Mouse (Mus musculus) limb, embryonic 12.5 days (tissue): ENCODE data around the gene Pros1. TPM values are rescaled to one million over a fixed set of nuclear protein-coding genes. Genes with fewer than 3 reads are reported as not detected.

Source experiments
- ATAC-seq: fragments of 200-750 bp; cut with Nextera tagmentation; 2 replicates; pipeline ENCODE4 v1.8.0; 2017; ENCODE audit warnings: low read depth, moderate TSS enrichment; ENCODE audit not compliant: insufficient number of reproducible peaks, insufficient read depth, low FRiP score, low TSS enrichment
- H3K27ac ChIP-seq: fragments of 300-500 bp; sonication (generic); 2 replicates; pipeline ENCODE4 v1.5.1; 2016; ENCODE audit warnings: mild to moderate bottlenecking, moderate library complexity
- H3K27me3 ChIP-seq: fragments of 300-500 bp; sonication (generic); 2 replicates; pipeline ENCODE4 v1.6.1; 2016; ENCODE audit warnings: mild to moderate bottlenecking, moderate library complexity
- H3K36me3 ChIP-seq: fragments of 300-500 bp; sonication (generic); 2 replicates; pipeline ENCODE4 v1.6.1; 2016; ENCODE audit warnings: mild to moderate bottlenecking, moderate library complexity
- H3K4me1 ChIP-seq: fragments of 300-500 bp; sonication (generic); replicated peaks from 2 replicates; pipeline ENCODE4 v1.6.1; 2016
- H3K4me2 ChIP-seq: fragments of 300-500 bp; sonication (generic); 2 replicates; pipeline ENCODE4 v1.6.1; 2016; ENCODE audit warnings: mild to moderate bottlenecking, moderate library complexity
- H3K4me3 ChIP-seq: fragments of 300-500 bp; sonication (generic); replicated peaks from 2 replicates; pipeline ENCODE4 v1.5.1; 2016; ENCODE audit warnings: mild to moderate bottlenecking
- H3K9ac ChIP-seq: fragments of 300-500 bp; sonication (generic); replicated peaks from 2 replicates; pipeline ENCODE4 v1.6.1; 2016; ENCODE audit warnings: mild to moderate bottlenecking, moderate library complexity
- H3K9me3 ChIP-seq: fragments of 300-500 bp; sonication (generic); 2 replicates; pipeline ENCODE4 v1.6.1; 2016; ENCODE audit warnings: mild to moderate bottlenecking, moderate library complexity
- WGBS: fragments of 180-500 bp; shearing (Covaris S2); methylation state at CpG from one replicate; pipeline ENCODE4 v1.1.7; 2016; 5-methylcytosine and 5-hydroxymethylcytosine counted together
- polyA plus RNA-seq: library from polyadenylated mRNA; unstranded; fragments of >200 nt; fragmentation: Nextera tagmentation; extraction: Ambion mirVana; gene quantifications from 2 replicates; pipeline ENCODE4 v1.2.1, GENCODE M21; 2016

Gene Pros1
- polyA plus RNA-seq = 23.8 and 24.3 TPM in 2 replicates

DNA sequence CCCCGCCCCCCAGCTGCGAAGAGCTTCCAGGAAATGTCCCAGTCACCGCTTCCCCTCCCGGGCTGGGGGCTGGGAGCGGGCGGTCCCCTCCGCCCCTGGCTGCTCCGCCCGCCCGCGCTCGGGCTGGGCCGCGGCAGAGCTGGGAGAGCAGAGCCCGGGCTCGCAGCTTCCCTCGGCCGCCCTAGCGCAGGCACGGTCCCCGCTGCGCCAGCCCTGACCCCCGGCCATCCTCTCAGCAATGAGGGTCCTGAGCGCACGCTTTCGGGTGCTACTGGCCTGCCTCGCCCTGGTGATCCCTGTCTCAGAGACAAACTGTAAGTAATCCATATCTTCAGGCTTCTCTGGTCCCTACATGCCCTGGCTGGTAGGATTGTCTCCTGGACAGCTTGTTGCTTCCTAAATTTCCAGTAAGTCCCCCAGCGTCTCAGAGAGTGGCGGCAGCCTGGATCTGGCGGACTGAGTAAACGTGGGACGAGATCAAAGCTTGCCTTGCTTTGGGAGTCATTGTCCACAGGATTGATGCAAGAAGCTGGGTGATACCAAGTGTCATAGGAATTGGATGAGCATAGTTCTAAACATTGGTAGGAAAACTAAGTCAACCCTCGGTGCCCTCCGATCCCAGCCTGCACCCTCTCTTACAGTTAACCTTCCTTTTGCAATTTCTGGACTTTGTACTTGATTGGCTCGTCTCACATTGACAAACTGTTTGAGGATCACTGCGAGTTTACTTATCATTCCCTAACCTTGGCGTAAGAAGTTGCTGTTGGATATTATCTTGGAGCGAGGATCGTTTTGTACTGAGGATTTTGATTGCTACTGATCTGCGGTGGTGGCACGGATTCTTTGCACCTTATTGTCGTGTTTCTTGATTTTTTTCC, at the start of gene Pros1:
TSS of gene Pros1 (plus strand) at position 117 of the 878 bp plus-strand sequence.
- Histone ChIP-seq H3K4me3 (peak within 1 kb of the TSS; percentile 59), H3K27me3 (no peaks in the 10 kb centered on the region), H3K9ac (peak within 1 kb of the TSS; percentile 78), H3K36me3 (no peaks in the 10 kb centered on the region), H3K27ac (peak within 1 kb of the TSS; percentile 68), H3K4me1 (no peaks in the 10 kb centered on the region), H3K9me3 (no peaks in the 10 kb centered on the region), H3K4me2 (peak within 1 kb of the TSS; percentile 79)
- WGBS = 4% methylated on average over 41 of the region's 42 CpGs
- ATAC-seq = peak; percentile 94; the same call in 1 of the 2 replicates

- ATAC-seq = no peak
- Histone ChIP-seq H3K4me2 (no peak overlapping the region), H3K9me3 (no peaks in the 10 kb centered on the region), H3K9ac (no peak overlapping the region), H3K27me3 (no peaks in the 10 kb centered on the region), H3K27ac (no peak overlapping the region), H3K4me1 (peaks cover 16% of the 10 kb centered on the region), H3K4me3 (no peak overlapping the region), H3K36me3 (peaks cover 19% of the 10 kb centered on the region; the same call in 1 of the 2 replicates)
- 92% methylated on average over 3 of the region's 3 CpGs for WGBS
Observed at GRCm38 (mm10) chr16:62804621-62805020, 49.5 kb upstream of the Pros1 start.

DNA sequence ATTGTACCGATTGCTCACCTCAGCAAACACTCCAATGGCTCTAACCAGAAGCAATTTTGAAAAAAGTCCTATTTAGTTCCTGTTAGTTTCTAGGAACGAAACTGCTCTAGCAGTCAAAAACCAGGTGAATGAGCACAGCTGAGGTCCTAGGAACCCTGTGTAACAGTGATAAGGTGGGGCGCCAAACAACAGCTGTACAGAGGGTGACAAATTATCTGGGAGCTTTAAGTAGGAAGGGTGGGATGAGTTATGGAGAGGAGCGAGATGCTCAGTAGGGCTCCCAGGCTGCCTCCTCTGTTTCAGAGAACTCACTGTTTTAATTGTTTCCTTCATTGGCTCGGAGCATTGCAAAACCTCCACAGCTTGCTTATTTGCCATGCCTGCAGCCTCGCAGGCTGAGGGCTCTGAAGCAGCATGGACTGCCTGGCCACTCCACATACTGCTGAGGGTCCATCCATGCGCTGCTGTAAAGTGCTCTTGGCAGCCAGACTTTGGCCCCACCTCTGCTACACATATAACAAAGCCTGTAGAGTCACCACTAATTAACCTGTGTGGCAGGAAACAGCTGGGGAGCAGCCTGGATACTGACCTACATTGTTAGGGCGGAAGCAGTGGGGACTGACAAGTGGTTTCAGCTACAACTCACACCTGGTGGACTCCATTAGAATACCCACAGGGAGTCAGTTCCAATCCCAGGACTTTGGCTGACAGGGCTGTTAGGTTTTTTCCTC, 46.7 kb upstream of the Pros1 start:
- Histone ChIP-seq H3K4me2 (0 out of 2 replicates have a peak overlapping the region, but pooled peaks have one; percentile 17), H3K4me3 (no peak overlapping the region), H3K4me1 (peaks cover 16% of the 10 kb centered on the region), H3K36me3 (peaks cover 8% of the 10 kb centered on the region; the same call in 1 of the 2 replicates), H3K9me3 (no peaks in the 10 kb centered on the region), H3K27ac (no peak overlapping the region), H3K27me3 (no peaks in the 10 kb centered on the region), H3K9ac (no peak overlapping the region)
- WGBS = 39% methylated on average over 8 of the region's 8 CpGs
- peak; percentile 79 for ATAC-seq

DNA sequence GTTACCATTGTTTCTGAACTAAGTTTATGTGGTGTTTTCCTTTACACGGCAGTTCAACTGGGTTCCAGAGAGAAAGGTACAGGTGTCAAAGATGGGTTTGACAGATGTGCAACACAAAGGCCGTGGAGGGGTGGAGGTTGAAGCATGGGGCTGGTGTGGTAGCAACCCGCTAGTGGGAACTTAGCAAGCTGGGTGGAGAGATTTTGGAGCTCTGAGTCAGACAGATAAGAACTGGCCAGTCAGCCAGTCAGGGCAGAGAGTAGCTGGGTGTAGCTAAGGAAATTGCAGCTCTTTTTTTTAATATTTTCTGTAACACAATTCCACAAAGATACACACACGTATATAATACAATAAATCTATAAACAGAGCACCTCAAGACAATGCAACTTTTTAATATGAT, 43.3 kb upstream of the Pros1 start:
- H3K27ac ChIP-seq = no peak overlapping the region
- H3K9me3 ChIP-seq = no peaks in the 10 kb centered on the region
- no peak for ATAC-seq
- no peaks in the 10 kb centered on the region for H3K36me3 ChIP-seq
- 73% methylated on average over 4 of the region's 4 CpGs for WGBS
- H3K9ac ChIP-seq = no peak overlapping the region
- no peak overlapping the region for H3K4me2 ChIP-seq
- peaks cover 16% of the 10 kb centered on the region for H3K4me1 ChIP-seq
- no peaks in the 10 kb centered on the region for H3K27me3 ChIP-seq
- no peak overlapping the region for H3K4me3 ChIP-seq

DNA sequence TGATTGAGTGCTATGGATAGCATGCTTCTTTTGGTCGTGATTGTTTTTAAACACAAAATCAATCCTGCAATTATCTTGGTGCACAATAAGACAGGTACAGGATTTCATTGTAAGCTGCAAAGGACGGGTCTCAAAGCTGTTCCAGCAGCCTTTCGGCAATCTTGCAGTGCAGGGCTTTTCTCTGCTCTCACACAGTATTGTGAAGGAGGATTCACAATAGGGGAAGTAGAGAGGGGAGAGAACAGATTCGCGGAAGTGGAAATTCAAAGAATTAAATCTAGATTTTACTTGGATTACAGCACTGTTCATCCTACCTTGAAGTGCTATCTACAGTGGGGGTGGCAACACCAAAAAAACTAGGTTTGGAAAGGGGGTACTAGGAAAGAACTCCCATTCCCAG, 40.3 kb upstream of the Pros1 start:
- Histone ChIP-seq H3K4me2 (no peak overlapping the region), H3K36me3 (no peaks in the 10 kb centered on the region), H3K9me3 (no peaks in the 10 kb centered on the region), H3K27ac (no peak overlapping the region), H3K4me1 (no peaks in the 10 kb centered on the region), H3K27me3 (no peaks in the 10 kb centered on the region), H3K9ac (no peak overlapping the region), H3K4me3 (no peak overlapping the region)
- WGBS = 78% methylated on average over 5 of the region's 5 CpGs
- ATAC-seq = no peak

DNA sequence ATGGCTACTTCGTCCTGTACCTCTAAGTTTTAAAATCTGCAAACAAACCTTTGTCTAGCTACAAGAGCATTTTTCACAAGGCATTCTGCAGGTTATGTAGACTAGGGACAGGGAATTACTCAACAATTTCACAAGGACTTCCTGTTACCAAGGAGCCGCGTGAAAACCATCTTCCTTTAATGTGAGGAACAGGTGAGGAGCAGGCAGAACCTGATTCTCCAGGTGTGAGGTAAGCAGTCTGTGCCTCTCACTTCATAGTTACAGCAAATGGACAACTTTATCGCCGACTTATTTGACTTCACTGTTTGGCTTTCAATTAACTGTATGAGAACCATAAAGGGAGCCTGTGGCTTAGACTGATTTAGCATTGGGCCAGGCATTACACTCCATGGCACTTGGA, 39.6 kb upstream of the Pros1 start, which contains the start of gene Stx19:
TSS of gene Stx19 (plus strand) at position 186 of the 400 bp plus-strand sequence.
- Histone ChIP-seq H3K4me1 (no peaks in the 10 kb centered on the region), H3K4me2 (no peak within 1 kb of the TSS), H3K4me3 (no peak within 1 kb of the TSS), H3K36me3 (no peaks in the 10 kb centered on the region), H3K9me3 (no peaks in the 10 kb centered on the region), H3K27ac (no peak within 1 kb of the TSS), H3K27me3 (no peaks in the 10 kb centered on the region), H3K9ac (no peak within 1 kb of the TSS)
- ATAC-seq = no peak
- WGBS = 76% methylated on average over 5 of the region's 5 CpGs

DNA sequence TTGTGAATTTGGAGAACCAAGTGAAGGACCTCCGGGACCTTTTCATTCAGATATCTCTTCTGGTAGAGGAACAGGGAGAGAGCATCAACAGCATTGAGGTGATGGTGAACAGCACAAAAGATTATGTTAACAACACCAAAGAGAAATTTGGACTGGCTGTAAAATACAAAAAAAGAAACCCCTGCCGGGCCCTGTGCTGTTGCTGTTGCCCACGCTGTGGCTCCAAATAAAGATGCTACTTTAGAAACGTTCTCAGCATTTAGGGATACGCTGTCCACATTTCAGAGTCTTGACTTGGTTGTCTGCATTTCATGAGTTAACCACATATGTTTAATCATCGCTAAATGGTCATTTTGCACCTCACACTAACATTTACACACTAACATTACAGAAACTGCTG, 31.6 kb upstream of the Pros1 start:
- no peak overlapping the region for H3K4me3 ChIP-seq
- no peak for ATAC-seq
- H3K9me3 ChIP-seq = no peaks in the 10 kb centered on the region
- H3K4me2 ChIP-seq = no peak overlapping the region
- no peak overlapping the region for H3K9ac ChIP-seq
- H3K27me3 ChIP-seq = no peaks in the 10 kb centered on the region
- H3K27ac ChIP-seq = no peak overlapping the region
- WGBS = 91% methylated on average over 6 of the region's 6 CpGs
- H3K36me3 ChIP-seq = no peaks in the 10 kb centered on the region; the same call in 1 of the 2 replicates
- H3K4me1 ChIP-seq = no peaks in the 10 kb centered on the region

GRCm38 (mm10) chr16:62826156-62827001, 27.7 kb upstream of the Pros1 start:
- 0 out of 2 replicates have a peak, but pooled peaks have one; percentile 26 for ATAC-seq

DNA sequence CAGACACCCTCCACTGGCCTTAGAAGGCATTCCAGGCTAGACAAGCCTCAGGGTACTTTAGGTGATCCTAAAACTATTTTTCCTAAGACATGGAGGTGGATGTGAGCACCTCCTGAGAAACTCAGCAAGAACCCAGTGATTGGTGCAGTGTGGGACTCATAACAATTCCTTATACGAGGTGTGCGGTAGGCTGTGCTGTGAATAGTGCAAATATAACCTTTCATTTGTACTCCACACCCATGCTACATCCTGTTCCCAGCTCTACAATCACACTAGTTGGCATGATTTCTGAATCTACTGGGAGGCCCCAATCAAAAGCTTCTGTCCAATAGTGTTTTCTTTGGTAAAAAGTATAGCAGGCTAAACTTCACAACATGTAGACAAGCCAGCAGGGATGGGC, 22.1 kb upstream of the Pros1 start:
- H3K27me3 ChIP-seq = no peaks in the 10 kb centered on the region
- 0 out of 2 replicates have a peak, but pooled peaks cover 7% of the 10 kb centered on the region for H3K4me1 ChIP-seq
- H3K36me3 ChIP-seq = no peaks in the 10 kb centered on the region
- no peak overlapping the region for H3K27ac ChIP-seq
- H3K4me3 ChIP-seq = no peak overlapping the region
- H3K4me2 ChIP-seq = no peak overlapping the region
- no peak for ATAC-seq
- 79% methylated on average over 2 of the region's 2 CpGs for WGBS
- no peaks in the 10 kb centered on the region for H3K9me3 ChIP-seq
- H3K9ac ChIP-seq = no peak overlapping the region

More at GRCm38 (mm10) chr16:62826156-62827001, 27.7 kb upstream of the Pros1 start:
- Histone ChIP-seq H3K9ac (no peak overlapping the region), H3K36me3 (no peaks in the 10 kb centered on the region; the same call in 1 of the 2 replicates), H3K4me3 (no peak overlapping the region), H3K9me3 (no peaks in the 10 kb centered on the region), H3K4me2 (no peak overlapping the region), H3K27ac (no peak overlapping the region), H3K27me3 (no peaks in the 10 kb centered on the region), H3K4me1 (0 out of 2 replicates have a peak, but pooled peaks cover under 1% of the 10 kb centered on the region)
- 67% methylated on average over 12 of the region's 12 CpGs for WGBS

DNA sequence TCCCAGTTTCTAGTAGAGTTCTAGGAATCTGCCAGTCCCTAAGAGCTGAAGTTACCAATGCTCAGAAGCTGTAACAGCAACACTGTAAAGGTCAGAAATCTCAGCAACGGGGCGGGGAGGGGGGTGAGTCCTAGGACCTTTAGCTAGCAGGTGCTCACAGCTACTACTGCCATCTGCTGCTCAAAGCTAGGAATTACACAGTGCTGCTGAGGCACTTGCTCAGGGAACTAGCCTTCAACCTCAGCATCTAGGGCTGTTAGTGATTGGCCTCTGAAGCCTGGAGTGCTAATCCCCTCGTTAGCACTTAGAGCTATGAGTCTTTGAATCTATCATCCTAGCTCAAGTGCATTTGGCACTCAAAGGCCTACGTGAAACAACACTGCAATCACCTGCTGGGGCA, 21.6 kb upstream of the Pros1 start:
- Histone ChIP-seq H3K9ac (no peak overlapping the region), H3K9me3 (no peaks in the 10 kb centered on the region), H3K27me3 (no peaks in the 10 kb centered on the region), H3K36me3 (no peaks in the 10 kb centered on the region), H3K4me3 (no peak overlapping the region), H3K27ac (no peak overlapping the region), H3K4me1 (0 out of 2 replicates have a peak, but pooled peaks cover 7% of the 10 kb centered on the region), H3K4me2 (no peak overlapping the region)
- WGBS = 14% methylated on average over 4 of the region's 4 CpGs
- ATAC-seq = no peak
